Mouse (Mus musculus) hindbrain, embryonic 16.5 days (tissue): ENCODE results near the gene Kars. TPM values are rescaled to one million over a fixed set of nuclear protein-coding genes. Genes with fewer than 3 reads are reported as not detected.

Experiments used
- ATAC-seq: fragments of 200-750 bp; cut with Nextera tagmentation; 2 replicates; pipeline ENCODE4 v1.8.0; 2017; ENCODE audit warnings: moderate TSS enrichment, moderate library complexity
- H3K27ac ChIP-seq: fragments of 300-500 bp; sonication (generic); 2 replicates; pipeline ENCODE4 v1.5.1; 2014; ENCODE audit warnings: low read depth, mild to moderate bottlenecking, control low read depth, low read length, moderate library complexity
- H3K27me3 ChIP-seq: fragments of 300-500 bp; sonication (generic); replicated peaks from 2 replicates; pipeline ENCODE4 v1.6.1; 2014; ENCODE audit warnings: low read length; ENCODE audit not compliant: control insufficient read depth, insufficient read depth
- H3K36me3 ChIP-seq: fragments of 300-500 bp; sonication (generic); 2 replicates; pipeline ENCODE4 v1.6.1; 2014; ENCODE audit warnings: mild to moderate bottlenecking, low read length, moderate library complexity, mixed read lengths; ENCODE audit not compliant: control insufficient read depth, insufficient read depth
- H3K4me1 ChIP-seq: fragments of 300-500 bp; sonication (generic); 2 replicates; pipeline ENCODE4 v1.6.1; 2014; ENCODE audit warnings: low read depth, low read length; ENCODE audit not compliant: control insufficient read depth, insufficient read depth
- H3K4me2 ChIP-seq: fragments of 300-500 bp; sonication (generic); 2 replicates; pipeline ENCODE4 v1.6.1; 2014; ENCODE audit warnings: mild to moderate bottlenecking, low read length, control low read depth, moderate library complexity
- H3K4me3 ChIP-seq: fragments of 300-500 bp; sonication (generic); 2 replicates; pipeline ENCODE4 v1.5.1; 2014; ENCODE audit warnings: mild to moderate bottlenecking, low read length, control low read depth, moderate library complexity
- H3K9ac ChIP-seq: fragments of 300-500 bp; sonication (generic); 2 replicates; pipeline ENCODE4 v1.6.1; 2014; ENCODE audit warnings: low read depth, mild to moderate bottlenecking, control low read depth, low read length, moderate library complexity
- H3K9me3 ChIP-seq: fragments of 300-500 bp; sonication (generic); 2 replicates; pipeline ENCODE4 v1.6.1; 2014; ENCODE audit warnings: mild to moderate bottlenecking, low read length, moderate library complexity; ENCODE audit not compliant: control insufficient read depth
- WGBS: fragments of 180-500 bp; shearing (Covaris S2); extraction: QIAGEN DNeasy Blood & Tissue Kit; methylation state at CpG from one replicate; pipeline ENCODE4 v1.1.7; 2014; 5-methylcytosine and 5-hydroxymethylcytosine counted together
- polyA plus RNA-seq: library from polyadenylated mRNA; unstranded; fragments of >200 nt; fragmentation: Nextera tagmentation; extraction: Ambion mirVana; gene quantifications from 2 replicates; pipeline ENCODE4 v1.2.1, GENCODE M21; 2015

Kars gene
- polyA plus RNA-seq: 173 and 178 TPM in 2 replicates

- ATAC-seq: peak; percentile 97
- under 1% methylated on average over 61 of the region's 61 CpGs for WGBS
- no peaks in the 10 kb centered on the region for H3K36me3 ChIP-seq
Observed at GRCm38 (mm10) chr8:112010997-112011815, at the start of gene Kars, which contains the start of gene Terf2ip. TSS of gene Kars (minus strand) at chr8:112011323. TSS of gene Terf2ip (plus strand) at chr8:112011398.

DNA sequence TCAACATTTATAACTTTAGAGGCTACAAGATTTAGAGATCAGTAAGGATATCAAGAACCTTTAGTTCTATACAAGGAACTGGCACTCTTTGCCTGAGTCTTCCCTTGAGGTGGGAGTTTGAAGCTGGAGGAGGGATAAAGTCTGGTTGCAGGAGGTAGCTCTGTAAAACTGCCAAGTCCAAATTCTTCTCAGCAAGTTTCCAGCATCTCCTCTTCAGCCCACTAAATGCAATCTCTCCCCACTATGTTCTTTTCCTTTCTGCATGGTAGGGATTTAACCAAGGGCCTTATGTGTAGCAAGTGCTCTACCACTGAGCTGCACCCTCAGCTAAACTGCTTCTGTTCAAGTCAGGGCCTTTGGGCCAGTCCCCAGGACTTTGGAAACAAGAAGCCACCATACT lies 43.3 kb upstream of the Kars start:
- H3K4me2 ChIP-seq: no peak overlapping the region
- H3K27me3 ChIP-seq: no peaks in the 10 kb centered on the region
- H3K9me3 ChIP-seq: no peaks in the 10 kb centered on the region
- no peaks in the 10 kb centered on the region for H3K36me3 ChIP-seq
- no peak overlapping the region for H3K9ac ChIP-seq
- H3K4me1 ChIP-seq: no peaks in the 10 kb centered on the region
- no peak for ATAC-seq
- H3K27ac ChIP-seq: no peak overlapping the region
- H3K4me3 ChIP-seq: no peak overlapping the region

More at GRCm38 (mm10) chr8:112010997-112011815, at the start of gene Kars, which contains the start of gene Terf2ip:
- no peaks in the 10 kb centered on the region for H3K27me3 ChIP-seq
- peak within 1 kb of the TSS; percentile 89 for H3K27ac ChIP-seq
- peak within 1 kb of the TSS; percentile 93 for H3K9ac ChIP-seq
- no peaks in the 10 kb centered on the region for H3K9me3 ChIP-seq
- peaks cover 21% of the 10 kb centered on the region for H3K4me1 ChIP-seq
- H3K4me2 ChIP-seq: peak within 1 kb of the TSS; percentile 88
- peak within 1 kb of the TSS; percentile 91 for H3K4me3 ChIP-seq

DNA sequence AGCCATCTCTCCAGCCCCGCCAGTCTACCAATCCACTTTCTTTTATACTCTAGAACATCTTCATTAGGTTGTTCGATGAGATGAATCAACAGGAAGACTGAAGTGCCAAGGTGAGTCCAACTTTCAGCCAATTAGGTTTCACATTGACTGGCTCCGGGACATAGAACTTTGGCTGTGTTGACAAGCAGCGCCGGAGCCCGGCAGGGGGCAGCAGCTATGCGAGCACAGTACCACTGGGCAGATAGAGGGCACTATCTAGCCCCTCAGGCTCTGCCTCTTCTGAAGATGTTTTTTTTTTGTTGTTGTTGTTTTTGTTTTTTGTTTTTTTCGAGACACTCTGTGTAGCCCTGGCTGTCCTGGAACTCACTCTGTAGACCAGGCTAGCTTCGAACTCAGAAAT lies 40.4 kb upstream of the Kars start:
- Histone ChIP-seq H3K4me3 (no peak overlapping the region), H3K9me3 (no peaks in the 10 kb centered on the region), H3K4me1 (no peaks in the 10 kb centered on the region), H3K9ac (no peak overlapping the region), H3K36me3 (no peaks in the 10 kb centered on the region), H3K4me2 (no peak overlapping the region), H3K27me3 (no peaks in the 10 kb centered on the region), H3K27ac (no peak overlapping the region)
- ATAC-seq: no peak
- 81% methylated on average over 9 of the region's 9 CpGs for WGBS

GRCm38 (mm10) chr8:112049984-112050383 lies 38.9 kb upstream of the Kars start:
- ATAC-seq: no peak
- Histone ChIP-seq H3K4me1 (no peaks in the 10 kb centered on the region), H3K36me3 (no peaks in the 10 kb centered on the region), H3K27ac (no peak overlapping the region), H3K9ac (no peak overlapping the region), H3K4me3 (no peak overlapping the region), H3K27me3 (no peaks in the 10 kb centered on the region), H3K9me3 (no peaks in the 10 kb centered on the region), H3K4me2 (no peak overlapping the region)
- WGBS: 82% methylated on average over 6 of the region's 6 CpGs

- Histone ChIP-seq H3K27me3 (no peaks in the 10 kb centered on the region), H3K4me3 (no peak overlapping the region), H3K4me2 (no peak overlapping the region), H3K4me1 (no peaks in the 10 kb centered on the region), H3K9ac (no peak overlapping the region), H3K27ac (no peak overlapping the region), H3K9me3 (no peaks in the 10 kb centered on the region), H3K36me3 (no peaks in the 10 kb centered on the region)
- 65% methylated on average over 6 of the region's 6 CpGs for WGBS
- no peak for ATAC-seq
Observed at GRCm38 (mm10) chr8:112048293-112048692, 37.2 kb upstream of the Kars start.

GRCm38 (mm10) chr8:112045896-112046295 lies 34.8 kb upstream of the Kars start:
- Histone ChIP-seq H3K9me3 (no peaks in the 10 kb centered on the region), H3K36me3 (no peaks in the 10 kb centered on the region), H3K4me3 (no peak overlapping the region), H3K4me2 (no peak overlapping the region), H3K27me3 (no peaks in the 10 kb centered on the region), H3K4me1 (no peaks in the 10 kb centered on the region), H3K27ac (no peak overlapping the region), H3K9ac (no peak overlapping the region)
- under 1% methylated on average over 7 of the region's 7 CpGs for WGBS
- peak; percentile 69; the same call in 1 of the 2 replicates for ATAC-seq

DNA sequence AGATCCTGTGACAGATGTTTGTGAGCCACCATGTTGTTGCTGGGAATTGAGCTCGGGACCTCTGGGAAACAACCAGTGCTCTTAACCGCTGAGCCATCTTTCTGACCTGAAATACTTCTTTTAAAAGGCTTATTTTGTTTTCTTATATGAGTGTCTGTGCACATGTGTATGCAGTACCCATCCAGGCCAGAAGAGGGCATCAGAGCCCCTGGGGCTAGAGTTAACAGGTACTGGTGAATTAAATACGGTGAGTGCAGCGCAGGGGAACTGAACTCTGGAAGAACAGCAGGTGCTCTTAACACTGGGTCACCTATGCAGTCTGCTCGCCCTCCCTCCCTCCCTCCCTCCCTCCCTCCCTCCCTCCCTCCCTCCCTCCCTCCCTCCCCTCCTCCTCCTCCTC lies 34.1 kb upstream of the Kars start:
- no peak overlapping the region for H3K9ac ChIP-seq
- H3K9me3 ChIP-seq: no peaks in the 10 kb centered on the region
- no peak for ATAC-seq
- H3K36me3 ChIP-seq: no peaks in the 10 kb centered on the region
- no peak overlapping the region for H3K27ac ChIP-seq
- no peak overlapping the region for H3K4me2 ChIP-seq
- H3K4me3 ChIP-seq: no peak overlapping the region
- H3K4me1 ChIP-seq: no peaks in the 10 kb centered on the region
- no peaks in the 10 kb centered on the region for H3K27me3 ChIP-seq
- WGBS: 84% methylated on average over 5 of the region's 5 CpGs

GRCm38 (mm10) chr8:112037521-112037920 lies 26.4 kb upstream of the Kars start:
- Histone ChIP-seq H3K4me3 (no peak overlapping the region), H3K9ac (no peak overlapping the region), H3K27ac (no peak overlapping the region), H3K27me3 (no peaks in the 10 kb centered on the region), H3K4me1 (no peaks in the 10 kb centered on the region), H3K4me2 (no peak overlapping the region), H3K9me3 (no peaks in the 10 kb centered on the region), H3K36me3 (no peaks in the 10 kb centered on the region)
- WGBS: 80% methylated on average over 18 of the region's 18 CpGs
- ATAC-seq: no peak

DNA sequence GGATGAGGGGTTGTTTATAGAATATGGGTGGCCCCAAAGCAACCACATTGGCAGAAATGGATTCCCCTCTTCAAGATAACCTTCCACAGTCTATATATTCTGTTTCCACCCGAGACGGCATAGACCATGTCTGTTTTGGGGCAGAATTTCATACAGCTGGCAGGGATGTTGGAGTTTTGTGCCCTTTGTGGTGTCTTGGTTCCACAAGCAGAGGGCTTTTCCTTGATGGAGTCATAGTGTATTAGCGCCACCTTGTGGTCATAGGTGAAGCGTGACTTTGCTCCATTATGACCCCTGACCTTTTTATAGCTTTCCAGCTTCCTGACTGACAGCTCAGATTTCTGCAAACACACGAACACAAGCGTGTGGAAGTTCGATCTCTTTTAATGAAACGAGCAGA lies 23.5 kb upstream of the Kars start:
- no peaks in the 10 kb centered on the region for H3K36me3 ChIP-seq
- no peaks in the 10 kb centered on the region for H3K9me3 ChIP-seq
- no peaks in the 10 kb centered on the region for H3K27me3 ChIP-seq
- no peak overlapping the region for H3K9ac ChIP-seq
- H3K4me1 ChIP-seq: no peaks in the 10 kb centered on the region
- H3K4me2 ChIP-seq: no peak overlapping the region
- whole genome bisulfite sequencing: 16% methylated on average over 8 of the region's 8 CpGs
- no peak overlapping the region for H3K4me3 ChIP-seq
- H3K27ac ChIP-seq: no peak overlapping the region
- ATAC-seq: no peak
